Mouse (Mus musculus): ENCODE data around the gene Mettl26. TPM values are rescaled to one million over a fixed set of nuclear protein-coding genes. Genes with fewer than 3 reads are reported as not detected.
A peak's percentile ranks its signal among the peaks of the same experiment; 100 is the strongest.

The Mettl26 gene
- 10 to 100 TPM; 11.8 to 15.2 TPM for total RNA-seq (2021)
- long read RNA-seq, experiment 1, transcript Mettl26-204 (5 exons, 1,026 nt) = major isoform, 10 of 22 reads
- long read RNA-seq, experiment 1, transcript Mettl26-201 (6 exons, 1,243 nt) = major isoform, 10 of 22 reads
- long read RNA-seq, experiment 1, partial matches to known transcripts = 1 of 22 reads
- long read RNA-seq, experiment 1, other reads (novel, unspliced or antisense) = 1 of 22 reads
- long read RNA-seq, experiment 2, transcript Mettl26-201 (6 exons, 1,243 nt) = major isoform, 10 of 17 reads
- long read RNA-seq, experiment 2, transcript Mettl26-204 (5 exons, 1,026 nt) = minor isoform, 6 of 17 reads
- long read RNA-seq, experiment 2, partial matches to known transcripts = 1 of 17 reads
- long read RNA-seq, experiment 2, other reads (novel, unspliced or antisense) = 0 of 17 reads

DNA sequence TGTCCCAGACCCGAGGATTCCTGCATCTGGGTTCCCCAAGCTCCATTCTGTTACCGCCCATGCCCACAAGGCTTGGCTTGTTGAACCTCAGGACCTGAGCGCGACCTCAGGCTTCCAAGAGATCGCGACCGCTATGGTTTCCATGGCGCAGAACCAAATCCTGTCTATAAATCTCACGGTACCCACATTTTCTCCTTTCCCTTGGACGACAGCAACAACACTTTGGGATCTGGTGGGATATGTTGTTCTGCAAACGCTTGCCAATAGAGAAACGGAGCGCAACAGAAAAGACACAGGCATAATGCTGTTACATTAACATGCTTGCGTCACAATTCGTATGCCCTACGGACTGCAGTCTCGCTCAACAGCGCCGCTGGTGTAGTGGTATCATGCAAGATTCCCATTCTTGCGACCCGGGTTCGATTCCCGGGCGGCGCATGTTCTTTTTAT, at the start of gene Mettl26:
TSS of gene Mettl26 (plus strand) at position 354 of the 450 bp plus-strand sequence.
- DNase-seq = peak; percentile 92 to 99

DNA sequence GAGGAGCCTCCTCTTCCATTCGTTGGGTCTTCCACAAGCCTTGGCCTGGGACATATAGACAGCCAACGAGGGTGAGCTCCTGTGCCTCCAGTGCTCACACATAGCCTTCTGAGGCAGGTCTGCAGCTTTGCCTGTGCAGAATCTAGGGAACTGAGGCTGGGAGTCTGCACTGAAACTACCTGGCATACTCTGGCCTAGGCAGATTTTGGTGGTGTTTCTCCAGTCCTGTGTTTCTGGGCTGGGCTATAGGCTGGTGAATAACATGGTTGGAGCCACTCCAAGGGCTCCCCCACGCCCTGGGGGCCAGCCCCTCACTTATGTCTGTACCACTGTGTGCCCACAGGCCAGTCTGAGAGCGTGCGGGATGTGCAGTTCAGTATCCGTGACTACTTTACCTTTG, 49.6 kb upstream of the Mettl26 start:
- DNase-seq = no peak

DNA sequence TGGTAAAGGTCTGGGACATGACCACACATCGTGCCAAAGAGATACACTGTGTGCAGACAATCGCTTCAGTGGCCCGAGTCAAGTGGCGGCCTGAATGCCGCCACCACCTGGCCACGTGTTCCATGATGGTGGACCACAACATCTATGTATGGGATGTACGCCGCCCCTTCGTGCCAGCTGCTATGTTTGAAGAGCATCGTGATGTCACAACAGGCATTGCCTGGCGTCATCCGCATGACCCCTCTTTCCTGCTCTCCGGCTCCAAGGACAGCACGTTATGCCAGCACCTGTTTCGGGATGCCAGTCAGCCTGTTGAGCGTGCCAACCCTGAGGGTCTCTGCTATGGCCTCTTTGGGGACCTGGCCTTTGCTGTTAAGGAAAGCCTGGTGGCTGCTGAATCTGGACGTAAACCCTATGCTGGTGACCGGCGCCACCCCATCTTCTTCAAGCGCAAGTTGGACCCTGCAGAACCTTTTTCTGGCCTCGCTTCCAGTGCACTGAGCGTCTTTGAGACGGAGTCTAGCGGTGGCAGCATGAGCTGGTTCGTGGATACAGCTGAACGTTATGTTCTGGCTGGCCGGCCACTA, 48.8 kb upstream of the Mettl26 start:
- DNase-seq = no peak

DNA sequence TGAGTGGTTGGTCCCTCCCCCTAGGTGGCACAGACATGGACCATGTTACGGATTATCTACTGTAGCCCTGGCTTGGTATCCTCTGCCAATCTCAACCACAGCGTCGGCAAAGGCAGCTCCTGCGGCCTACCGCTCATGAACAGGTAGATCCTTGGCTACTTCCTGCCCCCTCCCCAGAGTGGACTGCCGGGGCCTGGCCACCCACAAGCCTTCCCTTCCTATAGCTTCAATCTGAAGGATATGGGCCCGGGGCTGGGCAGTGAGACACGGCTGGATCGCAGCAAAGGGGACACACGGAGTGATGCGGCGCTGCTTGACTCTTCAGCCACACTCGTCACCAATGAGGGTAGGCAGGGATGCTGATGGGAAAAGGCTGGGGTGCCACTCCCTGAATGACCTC, 47.9 kb upstream of the Mettl26 start:
- no peak for DNase-seq

DNA sequence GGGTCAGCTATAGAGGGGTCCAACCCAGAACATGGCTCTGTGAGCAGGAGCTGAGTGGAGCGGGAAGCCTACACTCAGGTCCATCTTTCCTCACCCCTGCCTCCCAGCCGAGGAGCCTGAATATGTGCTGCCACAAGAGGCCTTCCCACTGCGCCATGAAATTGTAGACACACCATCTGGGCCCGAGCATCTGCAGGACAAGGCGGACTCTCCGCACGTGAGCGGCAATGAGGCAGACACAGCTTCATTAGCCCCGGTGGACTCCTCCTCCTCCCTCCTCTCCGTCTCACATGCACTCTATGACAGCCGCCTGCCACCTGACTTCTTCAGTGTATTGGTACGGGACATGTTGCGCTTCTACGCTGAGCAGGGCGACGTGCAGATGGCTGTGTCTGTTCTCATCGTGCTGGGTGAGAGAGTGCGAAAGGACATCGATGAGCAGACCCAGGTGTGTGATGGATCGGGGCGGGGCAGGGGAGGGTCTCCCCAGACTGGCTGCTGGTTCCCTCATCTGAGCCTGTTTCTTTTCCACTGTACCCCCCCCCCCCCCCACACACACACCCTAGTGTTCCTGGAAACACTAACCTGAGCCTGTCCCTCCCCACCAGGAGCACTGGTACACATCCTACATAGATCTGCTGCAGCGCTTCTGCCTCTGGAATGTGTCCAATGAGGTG, 47.2 kb upstream of the Mettl26 start:
- no peak for DNase-seq

DNA sequence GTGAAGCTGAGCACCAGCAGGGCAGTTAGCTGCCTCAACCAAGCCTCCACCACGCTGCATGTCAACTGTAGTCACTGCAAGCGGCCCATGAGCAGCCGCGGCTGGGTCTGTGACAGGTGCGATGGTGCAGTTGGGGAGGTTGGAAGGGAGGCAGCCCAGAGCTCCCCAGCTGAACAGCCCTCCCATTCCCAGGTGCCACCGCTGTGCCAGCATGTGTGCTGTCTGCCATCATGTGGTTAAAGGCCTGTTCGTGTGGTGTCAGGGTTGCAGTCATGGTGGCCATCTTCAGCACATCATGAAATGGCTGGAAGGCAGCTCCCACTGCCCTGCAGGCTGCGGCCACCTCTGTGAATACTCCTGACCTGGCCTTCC, 46.7 kb upstream of the Mettl26 start:
- DNase-seq = no peak

DNA sequence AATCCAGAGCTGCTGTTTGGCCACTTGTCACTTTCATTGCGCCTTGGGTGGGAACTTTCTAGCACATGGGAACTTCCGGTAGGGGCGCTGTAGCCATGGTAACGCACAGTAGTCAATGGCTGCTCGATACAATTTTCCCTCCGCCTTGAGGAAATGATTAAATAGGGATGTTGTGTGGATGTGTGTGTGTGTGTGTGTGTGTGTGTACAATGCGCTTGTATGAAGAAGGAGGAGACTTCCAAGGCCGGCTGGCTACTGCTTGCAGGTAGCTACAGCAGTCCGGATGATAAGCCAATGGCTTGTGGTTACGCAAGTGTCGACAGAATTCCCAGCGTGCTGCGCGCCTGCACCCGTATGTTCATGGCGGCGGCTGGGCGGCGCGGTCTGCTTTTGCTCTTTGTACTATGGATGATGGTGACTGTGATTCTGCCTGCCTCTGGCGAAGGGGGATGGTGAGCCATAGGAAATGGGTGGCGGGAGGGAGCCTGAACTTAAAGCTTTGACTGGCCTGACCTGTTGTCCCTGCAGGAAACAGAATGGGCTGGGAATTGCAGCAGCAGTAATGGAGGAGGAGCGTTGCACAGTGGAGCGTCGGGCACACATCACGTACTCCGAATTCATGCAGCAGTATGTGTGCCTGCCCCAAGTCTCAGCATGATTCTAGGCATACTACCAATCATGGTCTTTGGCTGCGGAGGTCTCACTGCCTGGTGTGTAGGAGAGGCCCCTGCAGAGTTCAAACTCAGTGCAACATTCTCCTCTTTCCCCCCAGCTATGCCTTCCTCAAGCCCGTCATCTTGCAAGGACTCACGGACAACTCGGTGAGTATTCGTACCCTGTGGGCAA, 45.9 kb upstream of the Mettl26 start, which contains the start of gene Jmjd8:
TSS of gene Jmjd8 (plus strand) at position 156 of the 846 bp plus-strand sequence.
- peak; percentile 85 to 87 for DNase-seq

DNA sequence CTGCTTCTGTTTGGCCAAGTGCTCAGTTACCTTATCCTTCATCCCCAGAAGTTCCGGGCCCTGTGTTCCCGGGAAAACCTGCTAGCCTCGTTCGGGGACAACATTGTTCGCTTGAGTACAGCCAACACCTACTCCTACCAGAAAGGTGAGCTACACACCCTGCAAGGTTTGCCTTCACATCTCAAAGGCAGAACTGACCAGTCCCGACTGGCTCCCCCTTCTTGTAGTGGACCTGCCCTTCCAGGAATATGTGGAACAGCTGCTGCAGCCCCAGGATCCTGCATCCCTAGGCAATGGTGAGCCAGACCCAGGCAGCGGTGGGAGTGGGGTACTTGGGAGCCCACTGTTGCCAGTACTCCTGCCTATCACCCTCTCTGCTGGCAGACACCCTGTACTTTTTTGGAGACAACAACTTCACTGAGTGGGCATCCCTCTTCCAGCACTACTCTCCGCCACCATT, 45.3 kb upstream of the Mettl26 start:
- no peak for DNase-seq

DNA sequence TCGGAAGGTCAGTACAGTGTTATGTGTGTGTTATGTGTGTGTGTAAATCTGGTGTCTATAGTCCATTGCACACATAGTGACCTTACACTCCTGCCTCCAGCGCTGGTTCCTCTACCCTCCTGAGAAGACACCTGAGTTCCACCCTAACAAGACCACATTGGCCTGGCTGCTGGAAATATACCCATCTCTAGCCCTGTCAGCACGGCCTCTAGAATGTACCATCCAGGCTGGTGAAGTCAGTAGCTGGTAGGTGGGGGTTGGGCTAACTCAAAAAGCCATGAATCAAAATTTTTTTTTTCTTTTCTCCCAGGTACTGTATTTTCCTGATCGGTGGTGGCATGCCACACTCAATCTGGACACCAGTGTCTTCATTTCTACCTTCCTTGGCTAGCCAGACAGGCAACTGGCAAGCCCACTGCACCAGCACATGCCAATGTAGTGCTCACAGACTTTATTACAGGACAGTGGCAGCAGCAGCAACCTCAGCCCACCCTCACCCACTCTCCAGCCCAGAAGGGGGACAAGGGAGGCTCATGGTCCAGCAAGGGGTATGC, 44.6 kb upstream of the Mettl26 start:
- DNase-seq = no peak

DNA sequence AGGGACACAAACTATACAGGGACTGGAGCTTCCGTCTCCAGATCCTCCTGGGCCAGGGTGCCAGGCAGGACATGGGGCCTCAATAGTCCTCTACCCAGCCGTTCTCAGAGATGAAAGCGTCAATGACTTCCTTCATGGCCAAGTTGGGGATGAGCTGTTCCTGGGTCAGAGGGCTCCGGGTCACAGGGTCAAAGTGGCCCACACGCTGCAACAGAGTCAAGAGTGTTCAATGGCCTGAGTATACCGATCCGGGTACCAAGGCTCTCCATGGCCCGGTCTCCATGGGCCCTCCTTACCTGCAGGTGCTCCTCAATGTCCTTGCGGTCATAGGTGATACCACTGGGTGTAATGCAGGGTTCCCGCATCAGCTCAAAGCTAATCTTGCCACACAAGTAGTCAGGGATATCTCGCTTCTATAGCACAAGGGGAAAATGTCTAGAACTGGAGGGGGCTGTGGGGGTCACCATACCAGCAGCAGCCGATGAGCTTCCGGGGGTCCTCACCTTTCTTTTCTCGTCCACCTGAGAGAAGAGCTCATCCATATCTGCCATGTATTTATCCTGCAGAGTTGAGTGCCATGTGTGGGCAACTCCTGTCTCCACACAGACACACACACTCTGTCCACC, 44.0 kb upstream of the Mettl26 start:
- no peak for DNase-seq

DNA sequence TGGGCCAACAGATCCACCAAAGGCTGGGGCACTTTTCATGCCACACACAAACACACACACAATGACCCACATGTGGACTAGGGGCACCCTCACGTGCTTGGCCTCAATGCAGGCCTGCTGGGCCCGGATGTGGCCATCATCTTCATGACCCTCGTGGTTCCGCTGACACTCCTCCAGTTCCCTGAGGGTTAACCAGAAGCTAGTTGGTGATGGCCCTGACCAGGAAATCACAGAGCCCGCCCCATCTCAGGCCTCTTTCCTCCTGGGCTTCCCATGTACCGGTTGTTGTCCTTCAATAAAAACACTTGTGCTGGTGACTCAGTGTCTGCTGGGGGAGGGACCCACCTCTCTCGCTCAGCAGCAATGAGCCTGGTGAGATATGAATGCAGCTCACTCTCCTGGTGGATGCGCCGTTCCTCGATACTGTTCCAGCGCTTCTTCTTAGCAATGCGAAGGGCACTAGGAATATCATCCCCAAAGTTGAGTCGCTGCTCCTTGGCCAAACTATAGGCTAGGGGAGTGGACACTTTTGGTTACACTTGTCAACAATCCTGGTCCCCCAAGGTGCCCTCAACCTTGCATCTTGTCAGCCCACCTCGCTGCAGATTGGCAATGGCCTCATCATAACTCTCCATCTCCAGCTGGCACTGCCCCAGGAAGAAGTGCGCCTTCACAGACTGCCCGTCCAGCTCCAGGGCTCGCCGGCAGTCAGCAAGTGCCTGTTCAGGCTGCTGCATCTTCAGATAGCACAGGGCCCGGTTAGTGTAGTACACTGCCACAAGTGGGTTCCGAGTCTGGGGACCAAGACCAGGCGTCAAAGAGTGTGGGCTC, 43.2 kb upstream of the Mettl26 start:
- peak; percentile 41 to 51 for DNase-seq

DNA sequence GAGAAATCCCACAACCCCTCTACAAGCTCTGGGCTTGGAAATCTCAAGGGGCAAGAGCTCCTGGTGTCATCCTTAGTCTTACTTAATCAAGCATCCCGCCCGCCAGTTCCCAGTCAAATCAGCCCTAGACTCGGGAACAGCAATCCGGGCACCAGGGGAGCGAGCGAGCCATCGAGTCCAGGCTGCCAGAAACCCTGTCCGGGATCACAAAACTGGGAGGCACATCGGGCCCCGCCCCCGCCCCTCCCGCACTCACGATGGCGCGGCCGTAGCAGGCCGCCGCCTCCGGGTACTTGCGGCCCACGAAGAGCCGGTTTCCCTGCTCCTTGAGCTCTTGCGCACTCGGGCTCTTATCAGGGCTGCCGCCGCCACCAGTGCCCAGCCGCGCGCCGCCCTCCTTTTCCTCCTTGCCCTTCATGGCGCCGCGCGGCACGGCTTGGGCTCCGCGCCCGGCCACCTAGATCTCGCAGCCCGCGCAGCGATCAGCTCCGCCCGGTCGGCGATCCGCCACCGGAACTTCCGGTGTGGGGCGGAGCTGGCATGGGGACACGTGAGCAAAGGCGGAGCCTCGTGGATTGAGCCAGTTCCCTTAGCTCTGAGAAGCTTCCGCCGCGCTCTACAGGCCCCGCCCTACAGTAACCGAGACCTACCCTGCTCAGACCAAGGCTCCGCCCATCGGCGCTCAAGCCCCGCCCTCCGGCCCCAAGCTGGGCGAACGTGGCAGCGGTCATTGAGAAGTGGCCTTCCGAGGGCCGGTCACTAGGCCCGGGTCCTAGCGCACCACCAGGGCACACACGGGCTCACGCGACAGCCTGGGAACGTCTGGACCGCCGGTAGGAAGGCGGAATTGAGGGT, 42.2 kb upstream of the Mettl26 start:
- peak; percentile 100 for DNase-seq

DNA sequence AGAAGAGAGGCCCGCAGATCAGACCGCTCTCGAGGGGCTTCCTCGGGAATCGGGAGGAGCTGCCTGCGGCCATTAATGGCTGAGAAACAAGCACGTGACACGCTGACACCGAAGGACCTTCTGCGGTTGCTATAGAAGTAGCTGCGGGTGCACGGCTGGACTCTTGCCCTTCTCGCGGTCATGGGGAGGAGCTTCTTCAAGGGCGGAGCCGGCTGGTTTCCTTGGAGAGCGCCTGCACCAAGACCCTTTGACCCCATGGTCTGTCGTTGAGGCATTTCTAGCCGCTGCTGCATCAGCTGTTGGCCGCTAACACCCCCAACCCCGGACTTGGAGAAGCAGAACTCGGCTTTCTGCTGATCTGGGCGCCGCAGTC, 41.6 kb upstream of the Mettl26 start, which contains the start of gene Stub1:
TSS of gene Stub1 (minus strand) at position 114 of the 373 bp plus-strand sequence.
- DNase-seq = peak; percentile 95

DNA sequence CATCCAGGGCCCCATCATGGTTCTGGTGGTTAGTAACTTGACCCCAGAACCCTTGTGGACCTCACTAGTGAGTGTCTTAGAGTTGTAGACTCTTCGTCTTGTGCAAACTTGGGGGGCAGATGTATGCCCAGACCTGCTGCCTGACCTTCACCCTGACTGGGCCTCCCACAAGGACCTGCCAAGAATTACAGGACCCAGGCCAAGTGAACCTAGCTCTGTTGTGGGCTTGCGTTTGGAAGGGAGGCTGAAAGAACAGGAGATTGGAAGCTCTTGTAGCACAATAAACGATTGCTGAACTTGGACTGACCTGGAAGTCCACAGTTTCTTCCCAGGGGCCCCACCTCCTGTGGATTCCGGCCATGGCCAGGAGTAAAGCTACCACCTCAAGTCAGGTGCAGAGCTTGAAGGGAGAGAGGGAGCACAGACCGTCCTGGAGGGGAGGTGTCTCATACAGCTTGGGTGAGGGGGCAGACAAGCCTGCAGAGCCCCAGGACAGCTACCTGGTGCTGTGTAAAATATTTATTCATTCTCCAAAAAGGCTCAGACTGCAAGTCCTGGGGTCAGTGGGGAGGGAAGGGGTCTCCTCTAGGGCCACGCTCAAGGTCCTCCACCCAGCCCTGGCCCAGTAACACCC, 40.8 kb upstream of the Mettl26 start:
- DNase-seq = peak; percentile 47 to 59

DNA sequence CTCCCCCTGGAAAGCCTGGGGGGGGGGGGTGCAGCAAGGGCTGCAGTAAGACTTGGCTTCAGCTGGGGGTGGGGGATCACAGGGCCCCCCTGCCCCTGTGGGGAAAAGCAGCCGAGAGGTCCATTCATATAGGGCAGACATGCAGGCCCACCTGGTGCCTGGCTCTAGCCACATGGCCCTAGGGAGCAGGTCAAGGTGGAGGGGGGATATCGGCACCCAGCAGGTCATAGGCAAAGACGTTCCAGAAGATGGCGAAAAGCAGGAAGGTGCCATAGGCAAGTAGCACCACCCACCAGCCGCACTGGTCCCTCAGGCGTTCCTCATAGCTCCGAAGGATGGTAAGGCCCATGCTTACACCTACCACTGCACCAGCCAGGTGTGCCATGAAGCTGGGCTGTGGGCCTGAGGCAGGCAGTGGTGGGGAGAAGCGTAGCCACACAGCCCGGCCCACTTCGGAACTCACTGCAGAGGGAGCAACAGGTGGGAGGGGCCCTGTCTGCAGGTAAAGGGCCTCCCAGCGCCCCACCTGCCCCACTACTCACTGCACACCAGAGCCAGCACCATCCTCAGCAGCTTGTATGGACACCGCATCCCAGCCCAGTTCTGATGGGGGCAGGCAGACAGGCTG, 40.2 kb upstream of the Mettl26 start:
- DNase-seq = no peak

DNA sequence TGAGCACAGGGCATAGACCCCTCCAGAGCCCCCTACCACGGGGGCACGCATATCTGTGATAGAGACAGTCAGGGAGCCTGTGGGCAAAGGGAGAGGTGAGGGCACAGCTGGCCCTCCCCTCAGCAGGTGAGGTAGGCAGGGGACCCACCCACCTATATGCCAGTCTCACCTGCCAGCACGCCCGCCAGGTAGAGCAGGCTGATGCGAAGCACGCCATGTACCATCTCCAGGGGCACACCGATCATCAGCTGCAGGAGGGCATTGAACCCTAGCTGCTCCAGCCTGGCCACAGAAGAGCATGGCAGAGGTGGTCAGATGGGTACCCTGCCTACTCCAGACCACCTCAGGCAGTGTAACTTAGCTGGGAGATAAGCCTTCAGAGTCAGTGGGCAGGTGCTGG, 39.6 kb upstream of the Mettl26 start:
- no peak for DNase-seq

DNA sequence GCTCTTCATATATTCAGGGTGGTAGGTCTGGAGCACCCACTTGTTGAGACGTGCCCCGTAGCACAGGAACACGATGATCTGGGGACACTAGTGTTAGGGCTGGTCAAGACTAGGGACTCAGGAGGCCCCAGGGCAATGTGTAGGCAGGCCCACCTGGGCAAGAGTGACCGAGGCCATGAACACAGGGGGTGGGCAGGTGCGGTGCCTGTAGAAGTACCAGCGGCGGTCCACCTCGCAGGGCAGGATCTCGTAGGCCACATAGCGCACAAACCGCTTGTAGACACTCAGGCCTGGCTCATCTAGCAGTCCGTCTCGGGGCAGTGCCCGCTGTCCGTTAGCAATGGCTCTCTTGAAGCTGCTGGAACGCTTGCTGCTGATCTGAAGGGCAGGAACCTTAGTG, 39.1 kb upstream of the Mettl26 start:
- DNase-seq = no peak

DNA sequence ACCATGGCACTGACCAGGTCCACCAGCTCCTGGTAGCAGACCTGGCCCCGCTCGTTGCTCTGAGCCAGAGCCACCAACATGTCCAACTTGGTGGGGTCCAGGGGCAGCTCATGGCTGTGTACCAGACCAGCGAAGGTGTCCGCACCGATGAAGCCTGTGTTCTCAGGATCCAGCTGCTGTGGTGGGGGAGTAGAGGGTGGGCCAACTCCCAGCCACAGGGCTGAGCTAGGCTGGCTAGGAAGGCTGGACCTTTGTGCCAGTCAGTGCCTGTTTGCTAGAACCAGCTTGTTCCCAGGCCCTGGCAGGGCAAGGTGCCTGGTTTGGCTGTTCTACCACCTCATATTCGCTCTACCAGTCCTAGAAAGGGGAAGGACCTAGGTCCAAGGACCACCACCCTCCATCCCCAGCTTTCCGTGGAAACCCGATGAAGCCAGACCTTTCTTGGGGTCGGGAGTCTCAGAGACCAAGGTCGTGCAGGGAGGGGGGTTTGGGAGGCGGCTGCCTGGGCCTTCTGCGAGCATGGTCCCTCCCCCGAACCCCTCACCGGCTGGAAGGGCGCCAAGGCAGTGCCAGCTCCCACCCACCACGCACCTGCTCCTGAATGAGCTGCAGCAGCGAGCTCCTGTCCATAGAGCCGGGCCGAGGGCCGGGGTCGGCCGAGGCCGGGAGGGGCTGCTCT, 38.3 kb upstream of the Mettl26 start:
- DNase-seq = peak; percentile 47
